Mouse (Mus musculus): ENCODE data around the gene Acan.

Gene Acan

GRCm38 (mm10) chr7:79139328-79139824, 86.1 kb downstream of the Acan start:
- no peak for DNase-seq (ENCODE audit: low read depth, low spot score)

GRCm38 (mm10) chr7:79139891-79140591, 86.8 kb downstream of the Acan start:
- DNase-seq (ENCODE audit: low read depth, low spot score): peak; percentile 88

GRCm38 (mm10) chr7:79140897-79141296, 87.6 kb downstream of the Acan start:
- peak; percentile 85 for DNase-seq (ENCODE audit: low read depth, low spot score)

- peak; percentile 68 for DNase-seq (ENCODE audit: low read depth, low spot score)
Observed at GRCm38 (mm10) chr7:79147011-79147837, 93.9 kb downstream of the Acan start.

- peak; percentile 16 for DNase-seq (ENCODE audit: low read depth, low spot score)
Observed at GRCm38 (mm10) chr7:79147931-79148653, 94.8 kb downstream of the Acan start.

GRCm38 (mm10) chr7:79148711-79149266, 95.5 kb downstream of the Acan start, which contains the start of gene Mfge8:
Gene Mfge8, minus strand, starts transcription at chr7:79149060.
- DNase-seq (ENCODE audit: low read depth, low spot score): peak; percentile 90

- no peak for DNase-seq (ENCODE audit: low read depth, low spot score)
Observed at GRCm38 (mm10) chr7:79149522-79149921, 96.2 kb downstream of the Acan start.

GRCm38 (mm10) chr7:79159406-79159805, 106.1 kb downstream of the Acan start:
- no peak for DNase-seq (ENCODE audit: low read depth, low spot score)

Measured in 3T3-L1 (cell line).